Mouse (Mus musculus) liver, postnatal 0 days (tissue): Measurements from ENCODE around the gene U2af1l4.

Source experiments
- CTCF ChIP-seq: sonication (generic); IDR thresholded peaks from 2 replicates; pipeline ENCODE4 v1.5.1; 2016; ENCODE audit warnings: antibody characterized with exemption, low read depth
- EP300 ChIP-seq: IDR thresholded peaks from 2 replicates; pipeline ENCODE4 v1.6.1; 2016; ENCODE audit warnings: antibody characterized with exemption, low read depth, mild to moderate bottlenecking

- TF ChIP-seq CTCF: no peak
- no peak for TF ChIP-seq EP300
These were observed 37.1 kb upstream of the U2af1l4 start for GRCm38 (mm10) chr7:30525954-30526353.
